Mouse (Mus musculus) ES-E14 (cell line): ENCODE data around the gene Ofd1.

Source experiments
- ZC3H11A ChIP-seq: IDR thresholded peaks from 2 replicates; pipeline ENCODE4 v1.6.1; 2012; ENCODE audit warnings: low read depth, mild to moderate bottlenecking, inconsistent platforms, low read length, borderline replicate concordance
- ZNF384 ChIP-seq: IDR thresholded peaks from 2 replicates; pipeline ENCODE4 v1.6.1; 2012; ENCODE audit warnings: low read depth, low read length, inconsistent platforms

GRCm38 (mm10) chrX:166353412-166353811 lies 87.1 kb downstream of the Ofd1 start:
- no peak for TF ChIP-seq ZNF384
- no peak for TF ChIP-seq ZC3H11A
